In the genomic region with DNA sequence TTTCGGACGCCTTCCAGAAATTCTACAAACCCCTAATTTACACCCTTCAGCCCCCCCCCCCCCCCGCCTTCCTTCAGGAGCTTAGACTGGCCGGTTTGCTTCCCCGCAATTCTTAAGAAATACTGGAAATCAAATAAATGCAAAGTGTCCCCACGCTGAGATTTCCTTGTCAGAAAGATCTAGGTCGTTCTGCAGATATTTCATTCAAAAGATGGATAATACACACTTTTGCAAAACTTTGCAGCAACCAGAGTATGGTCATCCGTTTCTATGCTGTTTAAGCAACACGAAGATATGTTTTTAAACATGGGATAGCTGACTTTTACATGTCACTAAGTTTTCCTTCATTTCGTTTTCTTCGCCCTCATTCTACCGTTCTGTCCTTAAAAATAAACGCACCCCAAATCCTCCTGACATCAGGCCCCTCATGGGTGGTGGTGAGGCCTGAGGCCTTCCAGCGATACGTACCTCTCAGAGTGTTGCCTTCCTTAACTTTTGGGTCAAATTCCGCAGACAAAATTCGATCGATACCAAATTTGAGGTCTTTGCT, we compare ENCODE assay signal across 9 mouse cellular contexts. TPM values are rescaled to one million over a fixed set of nuclear protein-coding genes. Genes with fewer than 3 reads are reported as not detected.
DNase-seq lines count a peak whose midpoint lies in the region; ATAC-seq and TF ChIP-seq lines count a peak whose summit lies in the region.
"Had no signal": no experiment of that assay in that cellular context is flagged by ENCODE, and none has a peak within 500 bp of the region (broad histone marks: within the 10 kb centered on the region; RNA-seq: fewer than 3 reads in every experiment).

No protein-coding gene starts in this region.

- H3K27ac ChIP-seq in lung, embryonic 16.5 days (ENCODE audit: low read length) = peak overlapping the region; percentile 99
- peak overlapping the region; percentile 85 for H3K27ac ChIP-seq in embryonic facial prominence, embryonic 15.5 days (replicated peaks)
- peak overlapping the region; percentile 96 for H3K27ac ChIP-seq in intestine, postnatal 0 days (ENCODE audit: low read depth, low read length)
- H3K27ac ChIP-seq in neural tube, embryonic 14.5 days (ENCODE audit: low read depth, low read length) = no peak overlapping the region

- H3K4me2 ChIP-seq in lung, embryonic 16.5 days (ENCODE audit: low read depth, low read length) = peak overlapping the region; percentile 89
- H3K4me2 ChIP-seq in embryonic facial prominence, embryonic 15.5 days (replicated peaks) = peak overlapping the region; percentile 78
- peak overlapping the region; percentile 84 for H3K4me2 ChIP-seq in intestine, postnatal 0 days (replicated peaks; ENCODE audit: low read depth)
- peak overlapping the region; percentile 51 for H3K4me2 ChIP-seq in neural tube, embryonic 14.5 days (ENCODE audit: low read depth, low read length)

- H3K9me3 ChIP-seq in lung, embryonic 16.5 days (ENCODE audit: control insufficient read depth, low read length) = no peaks in the 10 kb centered on the region
- no peaks in the 10 kb centered on the region for H3K9me3 ChIP-seq in embryonic facial prominence, embryonic 15.5 days (replicated peaks)
- no peaks in the 10 kb centered on the region for H3K9me3 ChIP-seq in intestine, postnatal 0 days (ENCODE audit: control insufficient read depth)
- no peaks in the 10 kb centered on the region for H3K9me3 ChIP-seq in neural tube, embryonic 14.5 days (ENCODE audit: control insufficient read depth, low read length)

- no peak for DNase-seq in lung, postnatal 10 days
- no peak for DNase-seq in cerebellum, postnatal 14 days
- no peak for DNase-seq in layer of hippocampus, adult 18-20 months (ENCODE audit: low spot score in 2 of 2)
- DNase-seq in gastrocnemius, postnatal 14 days = no peak
- DNase-seq: left cerebral cortex, postnatal 4 days had no signal

- no peak for ATAC-seq in lung, embryonic 16.5 days (ENCODE audit: low read depth)
- no peak for ATAC-seq in embryonic facial prominence, embryonic 15.5 days (ENCODE audit: insufficient number of reproducible peaks, low FRiP score, low TSS enrichment, low read depth)
- ATAC-seq in intestine, postnatal 0 days = no peak
- no peak for ATAC-seq in neural tube, embryonic 14.5 days (ENCODE audit: low read depth)

- no peak for TF ChIP-seq CTCF in intestine, postnatal 0 days (IDR thresholded peaks at IDR 0.05; ENCODE audit: low read depth)

- H3K4me1 ChIP-seq in lung, embryonic 16.5 days (replicated peaks; ENCODE audit: control insufficient read depth, insufficient read depth, low read length) = peaks cover 21% of the 10 kb centered on the region
- H3K4me1 ChIP-seq in embryonic facial prominence, embryonic 15.5 days = peaks cover 46% of the 10 kb centered on the region
- peaks cover 9% of the 10 kb centered on the region for H3K4me1 ChIP-seq in intestine, postnatal 0 days (replicated peaks; ENCODE audit: control insufficient read depth, insufficient read depth, low read length)
- H3K4me1 ChIP-seq in neural tube, embryonic 14.5 days (ENCODE audit: control insufficient read depth, insufficient read depth, low read length) = 0 out of 2 replicates have a peak, but pooled peaks cover 9% of the 10 kb centered on the region

- intact Hi-C loops in gastrocnemius, postnatal 14 days (cut with DNase I; ENCODE audit: low total_unique reads) = loop anchor here (10.0 kb wide), 1 partner anchor 276 kb away; no protein-coding TSS in a partner anchor

- peak overlapping the region; percentile 76 for H3K4me3 ChIP-seq in lung, embryonic 16.5 days (ENCODE audit: low read length)
- H3K4me3 ChIP-seq in embryonic facial prominence, embryonic 15.5 days (replicated peaks) = peak overlapping the region; percentile 57
- peak overlapping the region; percentile 76 for H3K4me3 ChIP-seq in intestine, postnatal 0 days (ENCODE audit: low read depth, low read length)
- H3K4me3 ChIP-seq in neural tube, embryonic 14.5 days (ENCODE audit: low read depth, low read length) = peak overlapping the region; percentile 33

- peaks cover 49% of the 10 kb centered on the region for H3K27me3 ChIP-seq in lung, embryonic 16.5 days (ENCODE audit: control insufficient read depth, insufficient read depth, low read depth, low read length)
- H3K27me3 ChIP-seq in embryonic facial prominence, embryonic 15.5 days = peaks cover 86% of the 10 kb centered on the region
- H3K27me3 ChIP-seq in intestine, postnatal 0 days (replicated peaks; ENCODE audit: control insufficient read depth, insufficient read depth, low read length) = peaks cover 68% of the 10 kb centered on the region
- peaks cover 48% of the 10 kb centered on the region for H3K27me3 ChIP-seq in neural tube, embryonic 14.5 days (ENCODE audit: control insufficient read depth, insufficient read depth, low read length)

- 3% methylated on average over 18 of the region's 18 CpGs for WGBS in lung, embryonic 16.5 days
- 7% methylated on average over 18 of the region's 18 CpGs for WGBS in embryonic facial prominence, embryonic 15.5 days
- WGBS in intestine, postnatal 0 days = 5% methylated on average over 18 of the region's 18 CpGs
- 1% methylated on average over 18 of the region's 18 CpGs for WGBS in neural tube, embryonic 14.5 days

- peak overlapping the region; percentile 91 for H3K9ac ChIP-seq in lung, embryonic 16.5 days (ENCODE audit: low read length)
- H3K9ac ChIP-seq in embryonic facial prominence, embryonic 15.5 days = peak overlapping the region; percentile 57; the same call in 1 of the 2 replicates
- H3K9ac ChIP-seq in intestine, postnatal 0 days (ENCODE audit: low read depth, low read length) = peak overlapping the region; percentile 87
- no peak overlapping the region for H3K9ac ChIP-seq in neural tube, embryonic 14.5 days (replicated peaks; ENCODE audit: low read depth, low read length)

- H3K36me3 ChIP-seq in lung, embryonic 16.5 days (ENCODE audit: control insufficient read depth, insufficient read depth, low read length) = peaks cover 4% of the 10 kb centered on the region; the same call in 1 of the 2 replicates
- H3K36me3 ChIP-seq in embryonic facial prominence, embryonic 15.5 days = no peaks in the 10 kb centered on the region
- H3K36me3 ChIP-seq in intestine, postnatal 0 days (ENCODE audit: control insufficient read depth, insufficient read depth) = no peaks in the 10 kb centered on the region
- no peaks in the 10 kb centered on the region for H3K36me3 ChIP-seq in neural tube, embryonic 14.5 days (ENCODE audit: control insufficient read depth, insufficient read depth, low read length)

RNA-seq across cellular contexts. Expression of a gene that starts 1.3 kb away (rescaled TPM):
- polyA plus RNA-seq in lung, embryonic 16.5 days (2015; fragmentation: Nextera tagmentation; extraction: Ambion mirVana) = 25.9 and 28.8 TPM in 2 replicates
- polyA plus RNA-seq in embryonic facial prominence, embryonic 15.5 days (2015; fragmentation: Nextera tagmentation; extraction: Ambion mirVana) = 18.6 and 21.0 TPM in 2 replicates
- polyA plus RNA-seq in intestine, postnatal 0 days (2015; fragmentation: Nextera tagmentation; extraction: Ambion mirVana) = 20.2 and 22.7 TPM in 2 replicates
- 1.6 and 2.2 TPM in 2 replicates for polyA plus RNA-seq in neural tube, embryonic 14.5 days (2014; fragmentation: Nextera tagmentation; extraction: Ambion mirVana)
- total RNA-seq in layer of hippocampus, adult 18-20 months (2021) = 1 to 10 TPM in 1 of 2 experiments, under 1 TPM in 1; 0.61 to 1.1 TPM
- 10 to 100 TPM; 22.9 to 24.1 TPM for total RNA-seq in gastrocnemius, postnatal 14 days (2021)
